Mouse (Mus musculus): ENCODE measurements around the gene Gm49366.
"Not testable (repeated sequence)": the region's sequence is repeated elsewhere in the genome, so short reads cannot be mapped to it uniquely, and the experiment has no call there.

Gm49366 gene

GRCm38 (mm10) chr12:84038691-84039111, at the start of gene Gm49366:
Gene Gm49366, plus strand, starts transcription at chr12:84038935.
- DNase-seq (ENCODE audit: low read depth), result not testable (repeated sequence)

GRCm38 (mm10) chr12:83989378-83989777, 49.4 kb upstream of the Gm49366 start:
- no peak for DNase-seq (ENCODE audit: low read depth)

GRCm38 (mm10) chr12:83997221-83997620, 41.5 kb upstream of the Gm49366 start:
- no peak for DNase-seq (ENCODE audit: low read depth)

GRCm38 (mm10) chr12:83998341-83999107, 40.2 kb upstream of the Gm49366 start:
- DNase-seq (ENCODE audit: low read depth), result no peak

- DNase-seq (ENCODE audit: low read depth), result not testable (repeated sequence)
Observed at GRCm38 (mm10) chr12:83999237-83999636, 39.5 kb upstream of the Gm49366 start.

- no peak for DNase-seq (ENCODE audit: low read depth)
Observed at GRCm38 (mm10) chr12:84000418-84000817, 38.3 kb upstream of the Gm49366 start.

GRCm38 (mm10) chr12:84003866-84004265, 34.9 kb upstream of the Gm49366 start:
- DNase-seq (ENCODE audit: low read depth), result no peak

GRCm38 (mm10) chr12:84008251-84008650, 30.5 kb upstream of the Gm49366 start:
- DNase-seq (ENCODE audit: low read depth), result no peak

- DNase-seq (ENCODE audit: low read depth), result no peak
Observed at GRCm38 (mm10) chr12:84008729-84009128, 30.0 kb upstream of the Gm49366 start.

GRCm38 (mm10) chr12:84009171-84009965, 29.4 kb upstream of the Gm49366 start, which contains the start of gene Acot1:
Gene Acot1, plus strand, starts transcription at chr12:84009490.
- DNase-seq (ENCODE audit: low read depth), result not testable (repeated sequence)

- DNase-seq (ENCODE audit: low read depth), result no peak
Observed at GRCm38 (mm10) chr12:84010201-84010600, 28.5 kb upstream of the Gm49366 start.

- DNase-seq (ENCODE audit: low read depth), result no peak
Observed at GRCm38 (mm10) chr12:84011251-84012040, 27.3 kb upstream of the Gm49366 start.

- no peak for DNase-seq (ENCODE audit: low read depth)
Observed at GRCm38 (mm10) chr12:84013130-84013529, 25.6 kb upstream of the Gm49366 start.

- no peak for DNase-seq (ENCODE audit: low read depth)
Observed at GRCm38 (mm10) chr12:84013701-84014100, 25.0 kb upstream of the Gm49366 start.

- not testable (repeated sequence) for DNase-seq (ENCODE audit: low read depth)
Observed at GRCm38 (mm10) chr12:84020528-84020927, 18.2 kb upstream of the Gm49366 start.

- DNase-seq (ENCODE audit: low read depth), result not testable (repeated sequence)
Observed at GRCm38 (mm10) chr12:84022266-84022665, 16.5 kb upstream of the Gm49366 start.

- DNase-seq (ENCODE audit: low read depth), result no peak
Observed at GRCm38 (mm10) chr12:84023052-84023745, 15.5 kb upstream of the Gm49366 start.

- DNase-seq (ENCODE audit: low read depth), result no peak
Observed at GRCm38 (mm10) chr12:84025888-84026287, 12.8 kb upstream of the Gm49366 start.

GRCm38 (mm10) chr12:84028328-84028727, 10.4 kb upstream of the Gm49366 start:
- not testable (repeated sequence) for DNase-seq (ENCODE audit: low read depth)

- DNase-seq (ENCODE audit: low read depth), result not testable (repeated sequence)
Observed at GRCm38 (mm10) chr12:84029043-84029442, 9.7 kb upstream of the Gm49366 start.

GRCm38 (mm10) chr12:84030659-84031332, 7.9 kb upstream of the Gm49366 start:
- peak; percentile 71 for DNase-seq (ENCODE audit: low read depth)

Data from c-Kit-positive CD71-negative TER-119-negative erythroid progenitor cells, embryonic 14.5 days (primary cell).